Mouse (Mus musculus) forebrain, embryonic 16.5 days (tissue): ENCODE results near the gene Pptc7. TPM values are rescaled to one million over a fixed set of nuclear protein-coding genes. Genes with fewer than 3 reads are reported as not detected.

ENCODE experiments used
- ATAC-seq: fragments of 200-750 bp; cut with Nextera tagmentation; 2 replicates; pipeline ENCODE4 v1.8.0; 2017; ENCODE audit warnings: mild to moderate bottlenecking, moderate library complexity
- H3K27ac ChIP-seq: fragments of 300-500 bp; sonication (generic); 2 replicates; pipeline ENCODE4 v1.5.1; 2014; ENCODE audit warnings: low read length, control low read depth
- H3K27me3 ChIP-seq: fragments of 300-500 bp; sonication (generic); replicated peaks from 2 replicates; pipeline ENCODE4 v1.6.1; 2014; ENCODE audit warnings: low read length; ENCODE audit not compliant: control insufficient read depth, insufficient read depth
- H3K36me3 ChIP-seq: fragments of 300-500 bp; sonication (generic); 2 replicates; pipeline ENCODE4 v1.6.1; 2014; ENCODE audit not compliant: control insufficient read depth, insufficient read depth
- H3K4me1 ChIP-seq: fragments of 300-500 bp; sonication (generic); replicated peaks from 2 replicates; pipeline ENCODE4 v1.6.1; 2014; ENCODE audit warnings: low read length; ENCODE audit not compliant: control insufficient read depth, insufficient read depth
- H3K4me2 ChIP-seq: fragments of 300-500 bp; sonication (generic); 2 replicates; pipeline ENCODE4 v1.6.1; 2014; ENCODE audit warnings: mild to moderate bottlenecking, low read length, control low read depth
- H3K4me3 ChIP-seq: fragments of 300-500 bp; sonication (generic); replicated peaks from 2 replicates; pipeline ENCODE4 v1.5.1; 2014; ENCODE audit warnings: mild to moderate bottlenecking, low read length, control low read depth
- H3K9ac ChIP-seq: fragments of 300-500 bp; sonication (generic); replicated peaks from 2 replicates; pipeline ENCODE4 v1.6.1; 2014; ENCODE audit warnings: low read depth, low read length, control low read depth
- H3K9me3 ChIP-seq: fragments of 300-500 bp; sonication (generic); 2 replicates; pipeline ENCODE4 v1.6.1; 2016; ENCODE audit warnings: low read length; ENCODE audit not compliant: control insufficient read depth
- whole genome bisulfite sequencing: fragments of 180-500 bp; shearing (Covaris S2); extraction: QIAGEN DNeasy Blood & Tissue Kit; methylation state at CpG from one replicate; pipeline ENCODE4 v1.1.7; 2014; 5-methylcytosine and 5-hydroxymethylcytosine counted together
- polyA plus RNA-seq: library from polyadenylated mRNA; unstranded; fragments of >200 nt; fragmentation: Nextera tagmentation; extraction: Ambion mirVana; gene quantifications from 2 replicates; pipeline ENCODE4 v1.2.1, GENCODE M21; 2015

The Pptc7 gene
- polyA plus RNA-seq, 1 experiment from 2014 or later: 8.2 TPM

GRCm38 (mm10) chr5:122279799-122280421 lies 4.3 kb upstream of the Pptc7 start:
- Histone ChIP-seq H3K4me2 (no peak overlapping the region), H3K27me3 (no peaks in the 10 kb centered on the region), H3K4me3 (no peak overlapping the region), H3K27ac (no peak overlapping the region), H3K9ac (no peak overlapping the region), H3K36me3 (no peaks in the 10 kb centered on the region), H3K9me3 (no peaks in the 10 kb centered on the region), H3K4me1 (0 out of 2 replicates have a peak, but pooled peaks cover 3% of the 10 kb centered on the region)
- 81% methylated on average over 12 of the region's 12 CpGs for WGBS
- no peak for ATAC-seq

DNA sequence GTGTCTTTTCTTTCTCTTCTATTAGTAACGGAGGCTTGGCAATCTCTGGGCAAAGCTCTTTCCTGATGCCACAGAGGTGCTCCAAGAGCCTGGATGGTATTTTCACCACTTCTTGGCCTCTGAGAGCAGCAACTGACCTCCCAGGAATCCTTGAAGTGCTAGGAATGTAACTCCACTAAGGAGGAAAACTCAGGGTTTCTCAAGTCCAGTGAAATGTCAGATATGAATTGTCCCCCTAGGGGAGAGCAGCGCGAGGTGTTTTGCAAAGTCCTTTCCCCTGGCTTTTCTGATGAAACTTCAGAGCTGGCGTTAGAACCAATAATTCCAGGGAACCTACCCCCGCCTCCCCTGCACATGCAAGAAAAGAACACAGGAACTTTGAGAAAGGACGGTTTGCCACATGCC lies 3.7 kb upstream of the Pptc7 start:
- Histone ChIP-seq H3K9me3 (no peaks in the 10 kb centered on the region), H3K27me3 (no peaks in the 10 kb centered on the region), H3K9ac (no peak overlapping the region), H3K4me2 (no peak overlapping the region), H3K4me1 (peaks cover 6% of the 10 kb centered on the region), H3K4me3 (no peak overlapping the region), H3K36me3 (no peaks in the 10 kb centered on the region), H3K27ac (no peak overlapping the region)
- ATAC-seq: no peak
- WGBS: 56% methylated on average over 6 of the region's 6 CpGs

- Histone ChIP-seq H3K36me3 (no peaks in the 10 kb centered on the region), H3K9me3 (no peaks in the 10 kb centered on the region), H3K4me1 (peaks cover 12% of the 10 kb centered on the region), H3K9ac (no peak overlapping the region), H3K27me3 (no peaks in the 10 kb centered on the region), H3K27ac (no peak overlapping the region), H3K4me2 (no peak overlapping the region), H3K4me3 (no peak overlapping the region)
- 32% methylated on average over 19 of the region's 19 CpGs for WGBS
- ATAC-seq: no peak
These were observed 3.2 kb upstream of the Pptc7 start for GRCm38 (mm10) chr5:122280827-122281462.

GRCm38 (mm10) chr5:122283828-122284182 lies 360 bp upstream of the Pptc7 start:
- peak overlapping the region; percentile 80; the same call in 1 of the 2 replicates for H3K4me3 ChIP-seq
- H3K9ac ChIP-seq: no peak overlapping the region
- peak overlapping the region; percentile 32 for H3K4me2 ChIP-seq
- no peaks in the 10 kb centered on the region for H3K27me3 ChIP-seq
- no peaks in the 10 kb centered on the region for H3K9me3 ChIP-seq
- 30% methylated on average over 2 of the region's 2 CpGs for WGBS
- no peaks in the 10 kb centered on the region; the same call in 1 of the 2 replicates for H3K36me3 ChIP-seq
- peaks cover 18% of the 10 kb centered on the region for H3K4me1 ChIP-seq
- no peak for ATAC-seq
- H3K27ac ChIP-seq: no peak overlapping the region

DNA sequence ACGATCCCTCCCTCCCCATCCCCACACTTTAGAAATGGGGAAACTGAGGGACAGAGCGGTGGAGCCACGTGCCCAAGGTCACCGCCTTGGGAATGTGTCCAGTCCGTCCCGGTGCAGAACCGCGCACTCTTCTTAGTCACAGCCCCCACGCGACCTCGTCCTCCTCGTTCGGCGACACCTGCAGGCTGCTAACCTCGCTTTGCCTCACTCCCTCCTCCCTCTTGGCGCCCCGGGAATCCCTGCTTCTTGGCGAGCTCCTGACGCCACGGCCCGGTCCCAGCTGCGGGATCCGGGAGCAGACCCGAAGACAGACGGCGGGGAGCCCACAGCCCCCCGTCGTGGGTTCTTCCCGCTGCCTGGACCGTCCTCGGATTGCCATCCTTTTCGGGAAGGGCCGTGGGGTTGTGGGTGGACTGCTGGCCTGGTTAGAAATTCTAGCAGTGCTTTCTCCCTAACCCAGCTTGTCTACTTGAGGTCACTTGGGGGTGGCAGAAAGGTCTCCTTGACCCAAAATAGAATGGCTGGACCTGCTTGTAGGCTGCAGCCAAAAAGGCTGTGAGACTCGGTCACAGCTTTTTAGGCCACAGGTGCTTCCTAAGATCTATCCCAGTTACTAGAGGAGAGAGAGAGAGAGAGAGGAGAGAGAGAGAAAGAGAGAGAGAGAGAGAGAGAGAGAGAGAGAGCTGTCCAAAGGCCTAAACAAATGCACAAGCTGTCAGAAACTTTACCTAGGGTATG lies 1.0 kb downstream of the Pptc7 start:
- no peaks in the 10 kb centered on the region for H3K27me3 ChIP-seq
- H3K4me3 ChIP-seq: peak overlapping the region; percentile 80
- peak overlapping the region; percentile 88 for H3K9ac ChIP-seq
- peak overlapping the region; percentile 85 for H3K27ac ChIP-seq
- H3K36me3 ChIP-seq: no peaks in the 10 kb centered on the region; the same call in 1 of the 2 replicates
- under 1% methylated on average over 34 of the region's 34 CpGs for WGBS
- H3K9me3 ChIP-seq: no peaks in the 10 kb centered on the region
- peak overlapping the region; percentile 76 for H3K4me2 ChIP-seq
- peaks cover 18% of the 10 kb centered on the region for H3K4me1 ChIP-seq
- ATAC-seq: peak; percentile 29; the same call in 1 of the 2 replicates

DNA sequence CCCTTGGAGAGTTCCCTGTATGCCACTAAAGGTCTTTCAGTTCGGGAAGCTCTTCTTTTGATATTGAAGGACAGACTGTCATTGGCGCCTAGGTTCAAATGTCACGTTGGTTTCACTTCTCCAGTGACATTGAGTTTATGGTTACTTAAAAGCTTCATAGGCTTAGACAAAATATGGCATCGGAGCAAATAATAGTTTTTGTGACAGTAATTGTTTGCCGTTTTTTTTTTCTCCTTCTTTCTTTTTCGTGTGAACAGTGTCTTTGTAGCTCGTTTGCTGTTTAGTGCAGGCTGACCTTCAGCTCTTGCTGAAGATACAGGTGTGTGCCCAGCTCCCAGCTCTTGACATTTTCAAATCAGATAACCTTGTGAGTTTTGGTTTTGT lies 1.6 kb downstream of the Pptc7 start:
- Histone ChIP-seq H3K9me3 (no peaks in the 10 kb centered on the region), H3K4me2 (peak overlapping the region; percentile 76), H3K9ac (0 out of 2 replicates have a peak overlapping the region, but pooled peaks have one; percentile 88), H3K4me1 (peaks cover 18% of the 10 kb centered on the region), H3K27me3 (no peaks in the 10 kb centered on the region), H3K27ac (no peak overlapping the region), H3K4me3 (peak overlapping the region; percentile 80), H3K36me3 (no peaks in the 10 kb centered on the region; the same call in 1 of the 2 replicates)
- WGBS: 51% methylated on average over 7 of the region's 7 CpGs
- no peak for ATAC-seq

DNA sequence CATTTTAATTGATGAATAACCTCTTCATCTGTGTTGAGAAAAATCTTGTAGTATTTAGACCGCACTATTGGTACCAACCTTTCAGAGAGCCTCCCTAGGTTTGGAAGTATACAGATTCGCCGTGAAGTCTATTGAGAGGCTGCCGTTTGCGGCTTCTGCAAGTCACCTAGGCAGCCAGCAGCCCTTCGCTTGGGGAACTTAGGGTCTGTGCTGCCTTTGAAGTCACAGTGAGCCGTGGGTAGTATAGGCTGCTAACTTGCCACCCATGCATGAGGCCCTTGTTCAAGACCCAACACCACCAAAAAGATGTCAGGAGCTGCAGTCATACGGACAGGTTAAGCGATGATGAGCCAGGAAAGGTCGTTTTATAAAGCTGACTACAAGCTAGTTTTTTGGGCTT lies 2.0 kb downstream of the Pptc7 start:
- 0 out of 2 replicates have a peak overlapping the region, but pooled peaks have one; percentile 2 for H3K4me2 ChIP-seq
- no peak for ATAC-seq
- 87% methylated on average over 10 of the region's 10 CpGs for WGBS
- H3K27ac ChIP-seq: no peak overlapping the region
- H3K4me3 ChIP-seq: no peak overlapping the region
- no peak overlapping the region for H3K9ac ChIP-seq
- no peaks in the 10 kb centered on the region; the same call in 1 of the 2 replicates for H3K36me3 ChIP-seq
- H3K9me3 ChIP-seq: no peaks in the 10 kb centered on the region
- H3K4me1 ChIP-seq: peaks cover 18% of the 10 kb centered on the region
- no peaks in the 10 kb centered on the region for H3K27me3 ChIP-seq

GRCm38 (mm10) chr5:122287026-122287425 lies 2.9 kb downstream of the Pptc7 start:
- Histone ChIP-seq H3K4me3 (no peak overlapping the region), H3K4me1 (peaks cover 18% of the 10 kb centered on the region), H3K9ac (no peak overlapping the region), H3K36me3 (no peaks in the 10 kb centered on the region; the same call in 1 of the 2 replicates), H3K27me3 (no peaks in the 10 kb centered on the region), H3K9me3 (no peaks in the 10 kb centered on the region), H3K4me2 (no peak overlapping the region), H3K27ac (no peak overlapping the region)
- no peak for ATAC-seq
- 94% methylated on average over 4 of the region's 4 CpGs for WGBS

- ATAC-seq: no peak
- Histone ChIP-seq H3K9ac (no peak overlapping the region), H3K27me3 (no peaks in the 10 kb centered on the region), H3K9me3 (no peaks in the 10 kb centered on the region), H3K27ac (no peak overlapping the region), H3K4me3 (no peak overlapping the region), H3K36me3 (no peaks in the 10 kb centered on the region; the same call in 1 of the 2 replicates), H3K4me1 (peaks cover 18% of the 10 kb centered on the region), H3K4me2 (no peak overlapping the region)
- 86% methylated on average over 4 of the region's 4 CpGs for WGBS
These were observed 4.1 kb downstream of the Pptc7 start for GRCm38 (mm10) chr5:122288147-122288811.
